Mouse (Mus musculus): Measurements from ENCODE around the gene Mtmr3. TPM values are rescaled to one million over a fixed set of nuclear protein-coding genes. Genes with fewer than 3 reads are reported as not detected.
A peak's percentile ranks its signal among the peaks of the same experiment; 100 is the strongest.

Mtmr3 gene
- polyA plus RNA-seq, 1 experiment from 2014 or later = 22.0 TPM

DNA sequence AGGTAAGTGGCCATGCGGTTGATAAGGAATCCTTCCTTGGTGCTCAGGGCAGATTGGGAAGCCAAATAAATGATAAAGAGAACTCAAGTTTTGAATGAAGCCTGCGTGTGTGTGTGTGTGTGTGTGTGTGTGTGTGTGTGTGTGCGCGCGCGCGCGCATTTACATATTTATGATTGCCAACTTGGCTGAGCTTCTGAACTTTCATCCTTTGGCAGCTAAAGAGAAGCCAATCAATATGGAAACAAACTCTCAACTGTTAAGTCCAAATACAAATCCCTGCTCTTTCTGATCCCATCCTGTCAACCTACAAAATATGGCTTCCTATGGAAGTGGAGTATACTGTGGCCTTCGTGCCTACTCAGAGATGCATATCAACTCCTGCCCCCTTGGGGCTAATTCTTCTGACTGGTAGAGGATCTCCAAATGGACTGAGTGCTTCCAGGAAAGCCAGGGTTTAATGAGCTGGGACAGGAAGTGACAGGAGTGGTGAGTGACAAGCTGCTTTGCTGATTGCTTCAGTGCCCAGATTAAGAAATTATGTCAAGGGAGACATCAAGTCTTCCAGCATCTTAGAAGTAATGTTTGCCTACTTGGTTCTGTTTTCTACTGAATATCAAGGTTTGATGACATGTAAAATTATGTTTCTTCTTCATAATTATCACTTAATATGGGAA, 148.3 kb downstream of the Mtmr3 start:
- Histone ChIP-seq H3K36me3 (ENCODE audit: insufficient read depth, low read length) (no peaks in the 10 kb centered on the region), H3K9ac (replicated peaks; ENCODE audit: low read depth) (no peak overlapping the region), H3K9me3 (ENCODE audit: low read length) (no peaks in the 10 kb centered on the region), H3K4me3 (ENCODE audit: low read depth, low read length) (no peak overlapping the region), H3K4me2 (replicated peaks; ENCODE audit: low read depth, low read length) (no peak overlapping the region), H3K27me3 (replicated peaks; ENCODE audit: insufficient read depth, low read length) (no peaks in the 10 kb centered on the region), H3K27ac (ENCODE audit: low read length) (no peak overlapping the region), H3K4me1 (ENCODE audit: insufficient read depth, low read depth, low read length) (no peaks in the 10 kb centered on the region)
- ATAC-seq (no peak), DNase-seq (ENCODE audit: low spot score) (no peak)
- 88% methylated on average over 9 of the region's 9 CpGs for WGBS
- TF ChIP-seq CTCF (IDR thresholded peaks at IDR 0.05) = no peak
- TF ChIP-seq EP300 (IDR thresholded peaks at IDR 0.05) = no peak

GRCm38 (mm10) chr11:4442280-4442679, 152.4 kb downstream of the Mtmr3 start:
- Histone ChIP-seq H3K4me2 (replicated peaks; ENCODE audit: low read depth, low read length) (no peak overlapping the region), H3K4me3 (ENCODE audit: low read depth, low read length) (no peak overlapping the region), H3K9me3 (ENCODE audit: low read length) (no peaks in the 10 kb centered on the region), H3K9ac (replicated peaks; ENCODE audit: low read depth) (no peak overlapping the region), H3K4me1 (ENCODE audit: insufficient read depth, low read depth, low read length) (no peaks in the 10 kb centered on the region), H3K27me3 (replicated peaks; ENCODE audit: insufficient read depth, low read length) (no peaks in the 10 kb centered on the region), H3K27ac (ENCODE audit: low read length) (no peak overlapping the region), H3K36me3 (ENCODE audit: insufficient read depth, low read length) (no peaks in the 10 kb centered on the region)
- TF ChIP-seq EP300 (IDR thresholded peaks at IDR 0.05) (no peak), CTCF (IDR thresholded peaks at IDR 0.05) (no peak)
- 25% methylated on average over 1 of the region's 1 CpGs for WGBS
- ATAC-seq (no peak), DNase-seq (ENCODE audit: low spot score) (no peak)

DNA sequence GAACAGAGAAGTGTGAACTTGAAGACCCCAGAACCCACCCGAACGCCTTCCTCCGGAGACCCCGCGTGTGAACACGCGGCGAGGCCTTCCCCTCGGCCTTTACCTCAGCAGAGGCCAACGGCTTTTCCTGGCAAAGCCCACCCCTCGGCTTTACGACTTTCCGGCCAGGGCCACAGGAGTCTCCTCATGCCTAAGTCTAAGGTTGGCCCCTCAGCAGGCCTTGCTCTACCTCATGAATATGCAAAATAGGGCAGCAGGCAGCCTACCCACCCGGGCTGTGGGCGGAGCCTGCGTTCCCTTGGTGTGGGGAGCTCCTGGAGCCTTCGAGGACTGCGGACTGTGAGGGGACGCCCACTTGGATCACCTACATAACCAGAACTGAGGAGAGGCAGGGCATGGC, 153.7 kb downstream of the Mtmr3 start, which contains the start of gene Hormad2:
Hormad2 (minus strand) TSS at position 128 of the 400 bp plus-strand sequence.
- Histone ChIP-seq H3K9me3 (ENCODE audit: low read length) (no peaks in the 10 kb centered on the region), H3K4me2 (replicated peaks; ENCODE audit: low read depth, low read length) (no peak within 1 kb of the TSS), H3K36me3 (ENCODE audit: insufficient read depth, low read length) (no peaks in the 10 kb centered on the region), H3K27ac (ENCODE audit: low read length) (no peak within 1 kb of the TSS), H3K27me3 (replicated peaks; ENCODE audit: insufficient read depth, low read length) (no peaks in the 10 kb centered on the region), H3K4me3 (ENCODE audit: low read depth, low read length) (no peak within 1 kb of the TSS), H3K9ac (replicated peaks; ENCODE audit: low read depth) (no peak within 1 kb of the TSS), H3K4me1 (ENCODE audit: insufficient read depth, low read depth, low read length) (no peaks in the 10 kb centered on the region)
- WGBS = 48% methylated on average over 19 of the region's 19 CpGs
- DNase-seq (ENCODE audit: low spot score) = no peak
- TF ChIP-seq CTCF (IDR thresholded peaks at IDR 0.05) = no peak
- no peak for TF ChIP-seq EP300 (IDR thresholded peaks at IDR 0.05)
- peak; percentile 17; the same call in 1 of the 2 replicates for ATAC-seq

DNA sequence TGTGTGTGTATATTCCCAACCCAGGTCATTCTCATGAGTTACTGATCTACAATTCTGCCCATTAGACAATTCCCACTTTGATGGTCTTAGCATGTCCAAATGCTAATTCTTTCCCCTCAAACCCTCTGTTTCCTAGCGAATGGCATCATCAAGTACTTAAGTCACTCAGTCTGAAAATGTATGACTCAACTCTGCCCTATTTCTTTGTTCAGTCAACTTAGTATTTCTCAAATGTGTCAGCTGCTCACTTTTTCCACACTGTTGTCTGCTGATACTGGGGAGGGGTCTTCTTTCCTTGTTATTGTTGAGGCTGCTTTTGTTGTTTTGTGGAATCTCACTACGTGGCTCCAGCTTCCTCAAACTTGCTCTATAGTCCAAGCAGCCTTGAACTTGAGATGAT, 156.5 kb downstream of the Mtmr3 start:
- Histone ChIP-seq H3K9me3 (ENCODE audit: low read length) (no peaks in the 10 kb centered on the region), H3K9ac (replicated peaks; ENCODE audit: low read depth) (no peak overlapping the region), H3K4me3 (ENCODE audit: low read depth, low read length) (no peak overlapping the region), H3K27me3 (replicated peaks; ENCODE audit: insufficient read depth, low read length) (no peaks in the 10 kb centered on the region), H3K27ac (ENCODE audit: low read length) (no peak overlapping the region), H3K36me3 (ENCODE audit: insufficient read depth, low read length) (no peaks in the 10 kb centered on the region), H3K4me1 (ENCODE audit: insufficient read depth, low read depth, low read length) (no peaks in the 10 kb centered on the region), H3K4me2 (replicated peaks; ENCODE audit: low read depth, low read length) (no peak overlapping the region)
- 60% methylated on average over 2 of the region's 2 CpGs for WGBS
- ATAC-seq (no peak), DNase-seq (ENCODE audit: low spot score) (no peak)
- TF ChIP-seq CTCF (IDR thresholded peaks at IDR 0.05) = no peak
- TF ChIP-seq EP300 (IDR thresholded peaks at IDR 0.05) = no peak

DNA sequence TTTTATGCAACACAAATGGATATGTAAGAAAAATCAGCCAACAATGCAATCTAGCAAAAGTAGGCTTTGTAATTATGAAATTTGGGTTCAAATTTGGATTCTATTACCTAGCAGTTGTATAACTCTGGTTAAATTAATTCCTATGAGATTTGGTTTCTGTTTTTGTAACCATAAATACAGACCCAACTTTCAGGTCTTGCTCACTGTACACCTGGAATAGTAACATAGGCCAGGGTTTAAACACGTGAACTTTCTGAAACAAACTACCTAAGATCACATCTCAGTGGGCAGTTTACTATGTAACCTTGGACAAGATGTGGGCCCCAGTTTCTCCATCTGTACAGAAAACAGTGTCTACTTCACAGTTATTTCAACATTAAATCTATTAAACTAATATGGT, 157.3 kb downstream of the Mtmr3 start:
- no peak overlapping the region for H3K4me2 ChIP-seq (replicated peaks; ENCODE audit: low read depth, low read length)
- H3K9ac ChIP-seq (replicated peaks; ENCODE audit: low read depth) = no peak overlapping the region
- WGBS = 83% methylated on average over 1 of the region's 1 CpGs
- H3K9me3 ChIP-seq (ENCODE audit: low read length) = no peaks in the 10 kb centered on the region
- no peak for DNase-seq (ENCODE audit: low spot score)
- H3K27me3 ChIP-seq (replicated peaks; ENCODE audit: insufficient read depth, low read length) = no peaks in the 10 kb centered on the region
- no peaks in the 10 kb centered on the region for H3K36me3 ChIP-seq (ENCODE audit: insufficient read depth, low read length)
- H3K4me1 ChIP-seq (ENCODE audit: insufficient read depth, low read depth, low read length) = no peaks in the 10 kb centered on the region
- H3K27ac ChIP-seq (ENCODE audit: low read length) = no peak overlapping the region
- TF ChIP-seq CTCF (IDR thresholded peaks at IDR 0.05) (no peak), EP300 (IDR thresholded peaks at IDR 0.05) (no peak)
- H3K4me3 ChIP-seq (ENCODE audit: low read depth, low read length) = no peak overlapping the region
- ATAC-seq = no peak

DNA sequence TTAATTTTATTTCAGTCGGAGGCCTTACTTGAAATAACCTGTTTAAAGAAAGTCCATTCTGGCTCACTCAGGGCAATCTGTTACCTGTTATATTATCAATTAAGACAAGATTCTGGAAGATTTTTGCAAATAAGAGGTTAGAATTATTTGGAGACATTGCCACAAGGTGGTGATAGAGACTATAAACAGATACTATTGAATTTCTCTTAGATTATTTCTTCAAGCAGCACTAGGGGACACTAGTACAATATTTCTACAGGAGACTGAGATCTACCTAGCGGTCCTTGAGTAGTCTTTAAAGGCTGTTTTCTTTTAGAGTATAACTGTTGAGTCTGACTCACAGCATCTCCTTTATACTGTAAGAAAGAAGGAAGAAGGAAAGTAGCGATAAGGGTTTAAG, 158.0 kb downstream of the Mtmr3 start:
- Histone ChIP-seq H3K4me2 (replicated peaks; ENCODE audit: low read depth, low read length) (no peak overlapping the region), H3K4me1 (ENCODE audit: insufficient read depth, low read depth, low read length) (no peaks in the 10 kb centered on the region), H3K27ac (ENCODE audit: low read length) (no peak overlapping the region), H3K9me3 (ENCODE audit: low read length) (no peaks in the 10 kb centered on the region), H3K4me3 (ENCODE audit: low read depth, low read length) (no peak overlapping the region), H3K27me3 (replicated peaks; ENCODE audit: insufficient read depth, low read length) (no peaks in the 10 kb centered on the region), H3K36me3 (ENCODE audit: insufficient read depth, low read length) (no peaks in the 10 kb centered on the region), H3K9ac (replicated peaks; ENCODE audit: low read depth) (no peak overlapping the region)
- peak; percentile 75 for DNase-seq (ENCODE audit: low spot score)
- no peak; the same call in 1 of the 2 replicates for TF ChIP-seq EP300 (IDR thresholded peaks at IDR 0.05)
- TF ChIP-seq CTCF (IDR thresholded peaks at IDR 0.05) = peak; percentile 67
- 79% methylated on average over 3 of the region's 3 CpGs for WGBS
- no peak for ATAC-seq
